Mouse (Mus musculus) heart, embryonic 11.5 days (tissue): ENCODE results near the gene Dbf4. TPM values are rescaled to one million over a fixed set of nuclear protein-coding genes. Genes with fewer than 3 reads are reported as not detected.

Experiments used
- ATAC-seq: fragments of 200-750 bp; cut with Nextera tagmentation; replicated peaks from 2 replicates; pipeline ENCODE4 v1.8.0; 2017; ENCODE audit warnings: moderate library complexity; ENCODE audit not compliant: insufficient number of reproducible peaks, low FRiP score, low TSS enrichment
- H3K27ac ChIP-seq: fragments of 300-500 bp; sonication (generic); 2 replicates; pipeline ENCODE4 v1.5.1; 2014; ENCODE audit warnings: mild to moderate bottlenecking, low read depth, low read length
- H3K27me3 ChIP-seq: fragments of 300-500 bp; sonication (generic); 2 replicates; pipeline ENCODE4 v1.6.1; 2014; ENCODE audit warnings: mild to moderate bottlenecking, low read length, mixed read lengths; ENCODE audit not compliant: control insufficient read depth, insufficient read depth
- H3K36me3 ChIP-seq: fragments of 300-500 bp; sonication (generic); 2 replicates; pipeline ENCODE4 v1.6.1; 2014; ENCODE audit warnings: mild to moderate bottlenecking, low read length, moderate library complexity, mixed read lengths; ENCODE audit not compliant: control insufficient read depth, insufficient read depth
- H3K4me1 ChIP-seq: fragments of 300-500 bp; sonication (generic); 2 replicates; pipeline ENCODE4 v1.6.1; 2014; ENCODE audit warnings: low read length; ENCODE audit not compliant: control insufficient read depth, insufficient read depth
- H3K4me2 ChIP-seq: fragments of 300-500 bp; sonication (generic); 2 replicates; pipeline ENCODE4 v1.6.1; 2014; ENCODE audit warnings: mild to moderate bottlenecking, moderate library complexity
- H3K4me3 ChIP-seq: fragments of 300-500 bp; sonication (generic); 2 replicates; pipeline ENCODE4 v1.5.1; 2014; ENCODE audit warnings: low read depth, low read length
- H3K9ac ChIP-seq: fragments of 300-500 bp; sonication (generic); 2 replicates; pipeline ENCODE4 v1.6.1; 2014; ENCODE audit warnings: mild to moderate bottlenecking, low read depth, low read length, moderate library complexity
- H3K9me3 ChIP-seq: fragments of 300-500 bp; sonication (generic); replicated peaks from 2 replicates; pipeline ENCODE4 v1.6.1; 2016; ENCODE audit warnings: low read length; ENCODE audit not compliant: control insufficient read depth
- WGBS: fragments of 180-500 bp; shearing (Covaris S2); extraction: QIAGEN DNeasy Blood & Tissue Kit; methylation state at CpG from one replicate; pipeline ENCODE4 v1.1.7; 2014; ENCODE audit not compliant: insufficient replicate concordance; 5-methylcytosine and 5-hydroxymethylcytosine counted together
- polyA plus RNA-seq: library from polyadenylated mRNA; unstranded; fragments of >200 nt; fragmentation: Nextera tagmentation; extraction: Ambion mirVana; gene quantifications from 2 replicates; pipeline ENCODE4 v1.2.1, GENCODE M21; 2014

Dbf4 gene
- 42.5 and 44.4 TPM in 2 replicates for polyA plus RNA-seq

GRCm38 (mm10) chr5:8422157-8422931 lies at the start of gene Dbf4, which contains the start of gene Slc25a40:
Gene Dbf4, minus strand, starts transcription at chr5:8422716.
Gene Slc25a40, plus strand, starts transcription at chr5:8422850.
- Histone ChIP-seq H3K27me3 (no peaks in the 10 kb centered on the region), H3K9ac (peak within 1 kb of the TSS; percentile 96), H3K4me3 (peak within 1 kb of the TSS; percentile 69), H3K36me3 (no peaks in the 10 kb centered on the region), H3K4me2 (peak within 1 kb of the TSS; percentile 77), H3K4me1 (0 out of 2 replicates have a peak, but pooled peaks cover 4% of the 10 kb centered on the region), H3K9me3 (no peaks in the 10 kb centered on the region), H3K27ac (peak within 1 kb of the TSS; percentile 89)
- under 1% methylated on average over 78 of the region's 93 CpGs for WGBS
- peak; percentile 99 for ATAC-seq

GRCm38 (mm10) chr5:8456561-8456960 lies 34.0 kb upstream of the Dbf4 start:
- H3K27ac ChIP-seq: no peak overlapping the region
- peaks cover 4% of the 10 kb centered on the region; the same call in 1 of the 2 replicates for H3K36me3 ChIP-seq
- WGBS: 81% methylated on average over 5 of the region's 5 CpGs
- H3K9ac ChIP-seq: no peak overlapping the region
- H3K4me1 ChIP-seq: no peaks in the 10 kb centered on the region
- no peak overlapping the region for H3K4me2 ChIP-seq
- no peaks in the 10 kb centered on the region for H3K9me3 ChIP-seq
- no peak for ATAC-seq
- H3K4me3 ChIP-seq: no peak overlapping the region
- H3K27me3 ChIP-seq: no peaks in the 10 kb centered on the region

DNA sequence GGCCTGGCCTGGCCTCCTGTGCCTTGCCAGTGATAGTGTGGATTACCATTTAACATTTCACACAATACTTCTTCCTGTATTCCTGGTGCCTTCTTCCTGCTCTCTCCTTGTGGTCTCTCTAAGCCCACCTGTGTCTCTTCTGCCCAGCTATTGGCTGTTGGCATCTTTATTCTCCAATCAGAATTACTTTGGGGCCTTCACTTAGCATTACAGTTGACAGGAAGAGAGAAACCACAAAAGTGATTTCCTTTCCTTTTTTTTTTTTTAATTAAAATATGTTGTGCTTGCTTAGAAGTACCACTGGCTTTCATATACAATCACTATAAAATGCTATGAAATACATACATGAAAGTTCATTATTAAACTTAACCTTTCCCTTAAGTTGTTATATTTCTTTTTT lies 33.0 kb upstream of the Dbf4 start:
- peaks cover 4% of the 10 kb centered on the region; the same call in 1 of the 2 replicates for H3K36me3 ChIP-seq
- ATAC-seq: no peak

DNA sequence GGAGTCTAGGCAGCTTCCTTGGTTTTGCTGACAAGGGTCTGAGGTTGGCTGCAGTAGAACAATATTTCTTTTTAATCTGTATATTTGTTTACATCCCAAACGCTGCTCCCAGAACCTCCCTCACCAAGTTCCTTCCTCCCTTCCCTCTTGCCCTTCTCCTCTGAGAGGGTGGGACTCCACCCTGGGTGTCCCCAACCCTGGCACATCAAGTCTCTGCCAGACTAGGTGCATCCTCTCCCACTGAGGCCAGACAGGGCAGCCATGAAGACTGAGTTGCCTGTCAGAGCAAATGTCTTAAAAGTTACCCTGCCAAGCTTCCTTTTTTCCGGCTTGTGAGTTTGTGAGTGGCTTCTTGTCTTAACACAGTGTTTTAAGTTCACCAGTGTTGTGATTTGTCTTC lies 16.6 kb upstream of the Dbf4 start:
- 69% methylated on average over 2 of the region's 2 CpGs for WGBS
- no peaks in the 10 kb centered on the region for H3K9me3 ChIP-seq

More for the DNA sequence above, 33.0 kb upstream of the Dbf4 start:
- no peak overlapping the region for H3K27ac ChIP-seq
- no peak overlapping the region for H3K9ac ChIP-seq
- no peaks in the 10 kb centered on the region for H3K27me3 ChIP-seq
- no peak overlapping the region for H3K4me2 ChIP-seq
- no peaks in the 10 kb centered on the region for H3K9me3 ChIP-seq
- no peak overlapping the region for H3K4me3 ChIP-seq
- H3K4me1 ChIP-seq: no peaks in the 10 kb centered on the region

GRCm38 (mm10) chr5:8437481-8438156 lies 15.1 kb upstream of the Dbf4 start:
- Histone ChIP-seq H3K27me3 (no peaks in the 10 kb centered on the region), H3K9me3 (no peaks in the 10 kb centered on the region), H3K4me1 (no peaks in the 10 kb centered on the region), H3K36me3 (no peaks in the 10 kb centered on the region), H3K9ac (no peak overlapping the region), H3K4me3 (no peak overlapping the region), H3K27ac (no peak overlapping the region), H3K4me2 (no peak overlapping the region)
- WGBS: 89% methylated on average over 5 of the region's 5 CpGs
- ATAC-seq: no peak

More for the DNA sequence above, 16.6 kb upstream of the Dbf4 start:
- Histone ChIP-seq H3K4me2 (no peak overlapping the region), H3K27me3 (no peaks in the 10 kb centered on the region), H3K4me1 (no peaks in the 10 kb centered on the region), H3K4me3 (no peak overlapping the region), H3K27ac (no peak overlapping the region), H3K36me3 (no peaks in the 10 kb centered on the region), H3K9ac (no peak overlapping the region)
- no peak for ATAC-seq

GRCm38 (mm10) chr5:8425899-8426298 lies 3.4 kb upstream of the Dbf4 start:
- Histone ChIP-seq H3K9ac (no peak overlapping the region), H3K4me2 (no peak overlapping the region), H3K4me1 (0 out of 2 replicates have a peak, but pooled peaks cover 4% of the 10 kb centered on the region), H3K27ac (no peak overlapping the region), H3K9me3 (no peaks in the 10 kb centered on the region), H3K4me3 (no peak overlapping the region), H3K36me3 (no peaks in the 10 kb centered on the region), H3K27me3 (no peaks in the 10 kb centered on the region)
- WGBS: 61% methylated on average over 5 of the region's 5 CpGs
- ATAC-seq: no peak

GRCm38 (mm10) chr5:8424116-8424515 lies 1.6 kb upstream of the Dbf4 start:
- H3K4me3 ChIP-seq: peak overlapping the region; percentile 69
- H3K9me3 ChIP-seq: no peaks in the 10 kb centered on the region
- H3K4me2 ChIP-seq: peak overlapping the region; percentile 77
- 0 out of 2 replicates have a peak, but pooled peaks cover 4% of the 10 kb centered on the region for H3K4me1 ChIP-seq
- H3K27me3 ChIP-seq: no peaks in the 10 kb centered on the region
- WGBS: 27% methylated on average over 7 of the region's 7 CpGs
- no peak overlapping the region for H3K9ac ChIP-seq
- no peak for ATAC-seq
- H3K36me3 ChIP-seq: no peaks in the 10 kb centered on the region
- no peak overlapping the region for H3K27ac ChIP-seq

DNA sequence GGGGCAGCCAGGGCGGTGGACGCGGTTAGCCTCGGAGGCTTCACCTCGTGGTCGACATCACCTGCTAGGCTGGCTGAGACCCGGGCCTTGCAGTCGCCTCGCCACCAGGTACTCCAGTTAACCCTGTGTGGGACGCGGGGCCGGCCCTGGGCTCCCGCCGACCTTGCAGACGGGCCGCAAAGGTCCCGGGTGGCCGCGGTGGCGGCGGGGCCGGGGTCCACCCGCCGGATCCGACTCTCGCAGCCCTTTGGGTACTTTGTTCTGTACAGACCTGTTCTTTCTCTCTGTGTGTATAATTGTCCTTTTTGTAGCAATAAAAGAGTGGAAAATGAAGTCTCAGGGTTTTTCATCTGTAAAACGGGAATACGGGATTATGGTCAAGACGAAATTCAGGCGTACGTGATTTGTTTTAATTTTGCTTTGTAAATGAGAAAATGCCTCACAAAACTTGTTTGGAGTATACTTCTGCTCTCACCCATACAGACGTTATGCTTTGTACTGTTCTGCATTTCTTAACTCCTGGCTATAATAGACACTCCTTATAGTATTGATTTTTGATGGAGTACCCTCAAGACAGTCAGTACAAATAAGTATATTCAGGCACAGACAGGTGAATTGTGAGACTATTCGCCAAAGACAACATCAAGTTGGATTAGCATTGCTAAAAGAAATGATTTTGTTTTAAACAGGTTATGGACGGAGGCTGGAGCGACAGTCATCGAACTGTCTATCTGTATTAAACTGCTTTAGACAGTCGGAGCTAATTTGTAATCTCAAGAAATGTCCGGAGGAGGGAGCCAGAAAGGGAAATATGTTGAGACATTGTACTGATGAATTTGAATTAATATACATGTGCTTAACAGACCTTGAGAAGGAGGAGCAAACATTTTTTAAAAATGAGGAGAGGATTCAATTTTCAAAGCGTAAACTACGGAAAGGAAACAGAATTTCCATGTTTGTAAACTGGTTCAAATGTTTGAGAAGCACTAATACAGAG lies 714 bp upstream of the Dbf4 start:
- no peaks in the 10 kb centered on the region for H3K9me3 ChIP-seq
- peak overlapping the region; percentile 77 for H3K4me2 ChIP-seq
- peak overlapping the region; percentile 69 for H3K4me3 ChIP-seq
- ATAC-seq: no peak
- WGBS: under 1% methylated on average over 40 of the region's 40 CpGs
- H3K27me3 ChIP-seq: no peaks in the 10 kb centered on the region
- peak overlapping the region; percentile 22 for H3K27ac ChIP-seq
- H3K36me3 ChIP-seq: no peaks in the 10 kb centered on the region
- H3K4me1 ChIP-seq: 0 out of 2 replicates have a peak, but pooled peaks cover 4% of the 10 kb centered on the region
- H3K9ac ChIP-seq: peak overlapping the region; percentile 90
